Mouse (Mus musculus) urinary bladder, adult 18-20 months (tissue): Measurements from ENCODE around the gene Cldn8.

ENCODE experiments used
- DNase-seq, 2 experiments: peaks; one replicate each; pipeline ENCODE4 v3.0.0; 2022; ENCODE audit warnings: low spot score in 2 of 2, mixed read lengths in 2 of 2

Cldn8 gene

DNA sequence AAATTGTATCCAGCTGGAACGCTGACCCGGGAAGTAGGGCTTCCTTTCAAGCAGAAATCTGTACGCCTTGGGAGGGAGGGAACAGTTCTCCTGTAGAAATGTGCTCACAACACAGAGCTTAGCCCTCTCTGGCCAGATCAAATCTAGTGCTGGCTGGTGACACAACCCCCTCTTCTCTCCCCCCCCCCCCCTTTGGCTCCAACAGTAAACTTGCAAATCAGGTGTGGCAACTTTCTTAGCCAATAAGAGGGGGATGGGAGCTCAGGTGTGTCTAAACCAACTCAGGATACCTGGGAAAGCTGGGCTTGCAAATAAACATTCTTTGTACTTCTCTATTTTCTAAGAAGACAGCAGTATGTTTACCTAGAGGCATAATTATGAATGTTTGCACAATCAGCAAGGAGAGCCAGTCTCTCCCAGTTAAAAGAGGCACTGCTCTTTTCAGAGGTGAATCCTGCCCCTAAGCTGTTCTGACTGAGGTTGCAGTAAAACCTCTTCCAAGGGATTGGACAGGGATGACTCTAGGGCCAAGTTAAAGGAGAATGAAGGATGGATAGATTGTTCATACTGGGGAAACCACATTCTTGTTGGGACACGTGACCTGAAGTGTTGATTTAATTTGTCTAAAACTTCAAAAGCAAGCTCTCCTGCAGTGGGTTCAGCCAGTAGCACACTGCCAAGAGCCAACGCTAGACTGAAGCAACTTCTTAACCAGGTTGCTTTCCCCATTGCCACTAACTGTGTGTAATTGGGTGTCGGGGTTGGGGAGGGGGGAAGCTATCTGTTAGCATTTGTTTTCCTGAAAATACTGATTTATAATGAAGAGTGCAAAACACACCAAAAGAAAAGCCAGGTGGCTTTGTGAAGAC is at the start of gene Cldn8:
TSS of gene Cldn8 (minus strand) at position 139 of the 869 bp plus-strand sequence.
- DNase-seq: peak; percentile 21 to 44

DNA sequence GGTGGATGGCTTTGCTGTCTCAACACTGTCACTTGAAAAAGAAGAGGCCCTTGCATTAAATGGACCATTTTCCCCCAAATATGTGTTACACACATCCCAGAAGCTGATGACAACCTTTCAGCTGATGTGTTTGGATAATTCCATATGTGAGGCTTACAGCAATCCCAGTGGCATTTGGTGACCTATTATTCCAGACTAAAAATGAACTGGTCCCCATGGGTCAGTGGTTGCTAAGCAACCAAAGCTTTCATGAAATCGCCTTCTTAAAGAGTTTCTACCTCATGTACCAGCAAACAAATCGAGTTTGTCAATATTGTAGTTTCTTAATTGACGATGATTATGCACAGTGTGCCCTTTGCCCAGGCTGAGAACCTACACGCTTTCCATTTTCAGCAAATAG is 49.7 kb upstream of the Cldn8 start:
- no peak for DNase-seq

GRCm38 (mm10) chr16:88611922-88612321 is 48.9 kb upstream of the Cldn8 start, which contains the start of gene Krtap24-1:
TSS of gene Krtap24-1 (minus strand) at chr16:88612279.
- no peak for DNase-seq

DNA sequence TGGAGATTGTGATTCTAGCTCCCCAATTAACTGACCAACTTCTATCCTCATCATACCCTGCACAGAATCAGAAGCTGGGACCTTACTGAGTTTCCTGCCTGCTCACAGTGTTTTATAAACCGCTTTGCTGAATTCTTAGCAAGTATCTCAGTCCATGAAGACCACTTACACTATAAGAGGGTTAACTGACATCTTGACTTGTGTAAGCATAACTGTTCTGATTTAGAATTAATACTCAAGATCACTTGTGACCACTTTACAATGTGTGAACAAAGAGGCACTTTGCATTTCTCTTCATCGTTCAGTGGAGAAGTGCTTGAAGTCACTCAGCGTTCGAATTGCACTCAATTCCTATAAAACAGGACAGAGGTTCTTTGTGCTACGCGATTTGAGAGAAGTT is 41.6 kb upstream of the Cldn8 start:
- DNase-seq: no peak

- no peak for DNase-seq
Measured at GRCm38 (mm10) chr16:88602464-88602863, 39.5 kb upstream of the Cldn8 start.

DNA sequence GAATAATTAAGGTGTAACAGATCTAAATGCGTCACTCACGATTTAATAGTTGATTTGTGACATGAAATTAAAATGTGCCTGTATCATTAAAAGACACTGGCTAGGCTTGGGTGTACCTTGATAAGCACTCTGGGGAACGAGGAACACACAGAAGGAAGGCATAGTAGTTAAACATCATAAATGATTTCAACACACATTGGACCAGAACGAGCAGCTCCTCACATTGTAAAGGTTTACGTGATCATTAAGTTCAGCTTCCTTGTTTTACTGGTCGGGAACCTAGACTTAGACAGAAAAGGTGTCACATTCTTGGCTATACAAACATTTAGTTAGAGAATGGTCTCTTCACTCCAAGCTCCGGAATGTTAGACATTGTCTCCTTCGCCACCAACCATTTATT is 37.3 kb upstream of the Cldn8 start:
- DNase-seq: no peak

DNA sequence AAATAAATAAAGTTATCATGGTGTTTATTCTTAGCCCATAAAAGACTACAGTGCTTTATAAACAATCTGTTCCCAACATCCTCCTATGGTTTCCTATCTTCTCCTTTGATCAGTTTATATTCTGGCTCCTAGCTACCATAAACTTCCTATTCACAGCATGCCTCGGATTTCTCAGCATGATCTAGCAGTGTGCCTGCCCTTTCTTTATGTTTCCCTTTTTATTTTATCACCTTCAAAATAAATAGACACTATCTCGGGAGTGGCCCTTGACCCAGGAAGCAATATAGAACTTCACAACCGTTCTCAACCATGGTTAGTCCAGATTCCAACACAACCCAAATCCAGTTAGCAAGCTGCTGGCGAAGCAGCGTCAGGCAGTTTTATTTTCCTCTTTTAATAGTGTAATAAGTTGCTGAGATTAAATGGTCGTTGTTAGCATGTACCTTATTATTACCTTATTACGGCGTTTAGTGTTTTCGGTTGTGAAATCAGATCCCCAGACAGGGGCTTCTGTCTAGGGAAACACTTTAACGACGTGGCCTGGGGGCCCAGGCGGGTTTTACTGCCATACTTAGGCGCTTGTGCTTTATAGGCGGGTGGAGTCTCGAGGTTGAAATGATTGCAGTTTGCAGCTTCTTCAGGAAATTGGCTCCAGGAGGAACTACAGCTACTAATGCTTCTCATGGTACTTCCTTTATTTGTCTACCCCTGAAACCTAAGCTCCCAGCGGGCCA is 36.7 kb upstream of the Cldn8 start:
- no peak for DNase-seq

GRCm38 (mm10) chr16:88592758-88593157 is 29.8 kb upstream of the Cldn8 start:
- no peak for DNase-seq

DNA sequence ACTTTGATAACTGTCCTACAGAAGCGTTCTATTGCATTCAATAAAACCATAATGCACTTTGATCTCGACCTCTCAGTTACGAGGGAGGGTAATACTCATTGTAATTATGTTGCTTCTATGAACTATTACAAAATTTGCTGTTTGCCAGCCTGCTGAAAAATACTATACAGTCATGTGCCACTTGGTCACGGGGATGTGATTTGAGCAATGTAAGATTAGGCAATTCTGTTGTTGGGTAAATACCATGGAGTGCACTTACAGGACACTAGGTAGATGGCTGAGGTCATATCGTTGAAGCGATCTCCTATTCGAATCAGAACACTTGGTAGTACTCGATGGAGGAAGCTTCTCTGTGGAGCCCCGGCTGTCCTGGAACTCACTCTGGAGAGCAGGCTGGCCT is 20.4 kb upstream of the Cldn8 start:
- DNase-seq: no peak

DNA sequence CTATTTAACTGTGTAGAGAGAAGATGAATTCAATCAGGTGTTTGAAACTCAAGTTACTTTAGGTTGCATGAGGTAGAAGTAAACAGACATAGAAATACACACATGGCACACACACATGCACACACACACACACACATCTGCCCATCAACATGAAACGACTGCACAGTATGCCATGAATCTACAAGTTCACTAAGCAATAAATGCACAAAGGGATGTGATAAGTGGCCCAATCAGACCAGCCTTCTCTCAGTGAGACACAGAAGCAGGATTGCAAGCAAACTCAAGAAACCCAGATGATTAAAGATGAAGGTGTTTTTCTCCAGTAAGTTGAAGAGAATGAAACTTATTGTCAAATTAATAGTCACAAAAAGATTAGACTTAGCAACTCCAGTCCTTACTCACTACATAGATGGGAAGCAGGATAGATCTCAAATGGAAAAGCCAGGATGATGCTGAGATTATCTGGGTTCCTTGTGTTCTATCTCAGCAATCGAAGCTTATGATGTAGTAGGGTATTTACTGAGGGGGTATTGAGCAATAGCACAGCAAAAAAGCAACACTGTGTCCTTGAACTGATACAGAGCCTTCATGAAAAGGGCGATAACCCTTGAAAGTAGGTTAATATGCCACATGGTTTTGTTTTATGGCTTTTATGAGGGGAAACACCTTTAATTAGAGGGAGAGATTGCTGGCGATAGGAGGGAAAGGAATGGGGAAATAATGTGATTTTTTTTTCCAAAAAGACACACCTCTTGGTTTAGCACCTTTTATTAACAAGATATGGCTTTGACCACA is 13.1 kb upstream of the Cldn8 start:
- no peak for DNase-seq

GRCm38 (mm10) chr16:88572904-88573404 is 10.0 kb upstream of the Cldn8 start:
- no peak for DNase-seq

GRCm38 (mm10) chr16:88570136-88570535 is 7.2 kb upstream of the Cldn8 start:
- peak in 1 of 2 experiments; percentile 2 for DNase-seq

DNA sequence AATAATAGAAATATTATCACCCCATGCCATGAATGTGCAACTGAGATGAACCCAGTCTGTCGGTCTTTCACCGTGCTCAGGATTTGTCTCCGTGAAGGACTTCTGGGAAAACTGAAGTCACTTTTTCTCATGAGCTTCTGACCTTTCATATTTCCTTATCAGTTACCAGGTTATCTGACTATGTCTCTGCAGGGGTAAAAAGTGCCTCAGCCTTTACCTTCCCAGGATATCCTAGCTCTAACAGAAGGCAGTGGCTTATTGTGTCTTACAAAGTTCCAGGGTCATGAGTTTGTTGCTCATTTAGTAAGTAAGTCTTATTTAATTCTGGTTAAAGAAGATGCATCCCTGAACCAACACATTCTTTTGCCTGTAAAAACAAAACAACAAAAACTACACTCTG is 6.7 kb upstream of the Cldn8 start:
- no peak for DNase-seq

GRCm38 (mm10) chr16:88569096-88569495 is 6.1 kb upstream of the Cldn8 start:
- no peak for DNase-seq

- DNase-seq: no peak
Measured at GRCm38 (mm10) chr16:88561617-88562164, 1.3 kb downstream of the Cldn8 start.

DNA sequence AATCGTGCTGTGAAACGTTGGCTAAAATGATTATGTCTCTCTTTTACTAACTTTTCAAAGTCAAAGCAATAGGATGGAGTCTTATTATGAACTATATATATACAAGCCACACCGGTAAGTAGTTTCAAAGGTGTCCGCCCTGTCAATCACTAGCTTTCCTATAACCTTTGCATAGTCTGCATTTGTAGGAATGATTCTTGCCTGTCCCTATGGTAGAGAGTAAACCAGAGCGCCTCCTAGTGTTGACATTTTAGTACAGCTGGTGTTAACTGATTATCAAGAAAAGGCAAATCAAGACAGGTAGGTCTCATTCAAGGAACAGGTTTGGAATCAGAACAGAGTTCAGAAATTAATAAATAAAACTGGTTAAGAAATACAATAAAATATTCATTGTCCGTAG is 20.5 kb downstream of the Cldn8 start:
- DNase-seq: no peak

- DNase-seq: peak in 1 of 2 experiments; percentile 8
Measured at GRCm38 (mm10) chr16:88539841-88540487, 23.0 kb downstream of the Cldn8 start.

- DNase-seq: no peak
Measured at GRCm38 (mm10) chr16:88511348-88511747, 51.6 kb downstream of the Cldn8 start.
